Mouse (Mus musculus) adrenal gland, postnatal 10 days (tissue): ENCODE data around the gene Faap20. TPM values are rescaled to one million over a fixed set of nuclear protein-coding genes. Genes with fewer than 3 reads are reported as not detected.

Experiments
- DNase-seq: peaks from one replicate; pipeline ENCODE4 v3.0.0; 2021; ENCODE audit warnings: mixed read lengths
- total RNA-seq, 2 experiments: library from RNA; stranded (reverse); gene quantifications; 2 replicates each; pipeline ENCODE4 v1.2.3; 2021

The Faap20 gene
- total RNA-seq, 2 experiments from 2014 or later, result 41.1 to 47.3 TPM

DNA sequence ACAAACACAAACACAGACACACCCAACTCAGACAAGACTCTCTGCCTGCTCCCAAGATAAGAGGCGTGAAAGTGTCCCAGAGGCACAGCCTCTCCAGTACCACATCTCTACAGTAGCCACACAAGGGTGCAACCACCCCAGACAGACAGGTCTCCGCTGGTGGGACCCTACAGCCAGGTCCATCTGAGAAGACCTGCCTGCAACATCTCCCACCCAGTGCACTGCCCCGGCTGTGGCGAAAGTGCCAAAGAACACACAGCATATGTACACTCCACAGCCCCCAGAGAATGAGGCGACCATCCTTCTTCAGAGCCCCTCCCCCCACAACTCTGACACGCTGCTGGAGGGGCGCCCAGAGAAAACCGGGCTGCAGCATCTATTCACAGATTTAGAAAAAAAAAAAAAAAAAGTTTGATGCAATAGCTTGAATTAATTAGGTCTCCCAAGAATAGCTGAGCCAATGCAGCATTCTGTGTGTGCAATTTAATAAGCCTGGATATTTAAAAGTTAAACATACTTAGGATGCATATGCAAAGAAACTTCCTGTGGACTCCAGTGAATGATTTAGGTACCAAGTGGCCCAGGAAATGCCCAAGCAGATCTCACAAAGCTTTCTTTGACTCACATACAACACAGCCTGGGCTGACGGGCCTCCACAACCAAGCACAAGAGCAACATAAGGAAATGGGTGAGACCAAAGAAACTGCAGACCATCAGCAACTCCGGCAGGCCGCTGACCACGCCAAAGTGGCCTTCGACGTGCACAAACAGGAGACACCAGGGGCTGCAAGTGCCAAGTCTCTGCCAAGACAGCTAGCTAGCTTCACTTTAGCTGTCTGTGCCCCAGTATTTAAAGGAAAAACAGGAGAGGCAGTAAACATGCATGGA is 29.1 kb upstream of the Faap20 start:
- peak; percentile 55 for DNase-seq

DNA sequence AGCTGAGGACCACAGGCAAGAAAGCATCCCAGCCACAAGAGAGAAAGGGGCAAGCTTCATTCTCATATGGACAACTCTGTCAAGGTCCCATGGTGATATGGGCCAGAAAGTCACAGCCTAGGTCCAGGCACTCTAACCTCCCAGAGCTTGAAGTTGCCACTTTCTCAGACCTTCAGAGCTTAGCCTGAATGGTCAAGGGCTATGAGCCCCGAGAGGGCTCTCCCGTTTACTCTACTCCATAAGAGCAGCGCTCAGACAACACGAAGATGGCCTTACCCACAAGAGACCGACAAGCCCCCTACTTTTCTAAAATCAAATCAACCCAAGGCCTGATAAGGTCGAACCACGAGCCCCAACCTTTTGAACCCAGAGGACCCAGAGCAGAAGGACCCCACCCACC is 28.5 kb upstream of the Faap20 start:
- DNase-seq, result no peak

DNA sequence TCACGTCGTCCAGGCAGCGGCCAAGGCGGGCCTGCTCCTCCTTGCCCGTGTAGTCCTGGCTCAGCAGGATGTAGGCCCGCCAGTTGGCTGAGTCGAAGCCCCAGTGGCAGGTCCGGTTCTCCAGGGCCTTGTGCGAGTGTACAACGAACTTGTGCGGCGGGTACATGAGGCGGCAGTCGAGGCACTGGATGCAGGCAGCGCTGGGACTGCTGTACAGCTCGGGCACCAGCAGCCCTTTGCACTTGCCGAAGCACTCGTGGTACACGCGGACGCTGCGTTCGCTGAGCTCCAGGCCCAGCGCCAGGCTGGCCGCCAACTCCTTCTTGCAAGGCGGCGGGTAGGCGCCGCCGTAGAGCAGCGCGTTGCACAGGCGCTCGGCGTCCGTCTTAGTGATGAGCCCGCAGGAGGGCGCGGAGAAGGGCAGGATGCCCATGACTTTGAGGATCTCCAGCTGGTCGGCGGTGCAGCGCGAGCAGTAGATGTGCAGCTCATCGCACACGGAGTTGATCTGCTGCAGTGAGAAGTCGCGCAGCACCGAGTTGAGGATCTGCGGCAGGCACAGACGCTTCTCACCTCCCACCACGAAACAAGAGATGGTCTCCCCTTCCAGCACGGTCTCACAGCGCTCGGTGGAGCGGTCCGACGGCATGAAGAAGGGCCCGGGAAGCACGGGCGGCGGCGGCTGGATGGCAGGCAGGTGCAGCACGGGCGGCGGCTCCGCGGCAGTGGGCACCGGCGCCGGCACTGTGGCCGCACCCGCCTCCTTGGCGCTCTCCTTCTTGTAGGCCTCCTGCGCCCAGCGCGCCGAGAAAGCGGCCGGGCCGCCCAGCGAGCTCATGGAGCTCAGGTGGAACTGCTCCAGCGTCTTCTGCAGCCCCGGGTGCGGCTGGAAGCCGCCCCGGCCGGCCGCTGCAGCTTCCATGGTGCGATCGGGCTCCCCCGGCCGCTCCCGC is 27.7 kb upstream of the Faap20 start:
- DNase-seq, result peak; percentile 80

DNA sequence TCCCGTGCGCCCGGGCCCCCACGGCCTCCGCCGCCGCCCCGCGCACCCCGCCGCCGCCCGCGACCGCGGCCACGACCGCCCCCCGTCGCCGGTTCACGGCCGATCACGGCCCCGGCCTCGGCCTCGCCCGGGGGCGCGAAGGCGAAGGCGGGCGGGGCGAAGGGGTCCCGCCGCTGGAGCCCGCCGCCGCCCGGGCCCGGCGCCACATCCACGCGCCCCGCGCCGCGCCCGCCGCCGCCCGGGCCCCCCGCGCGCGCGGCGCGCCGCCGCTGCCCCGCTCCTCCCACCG is 27.1 kb upstream of the Faap20 start, which contains the start of gene Ski:
TSS of gene Ski (minus strand) at position 41 of the 289 bp plus-strand sequence.
- DNase-seq, result no peak

DNA sequence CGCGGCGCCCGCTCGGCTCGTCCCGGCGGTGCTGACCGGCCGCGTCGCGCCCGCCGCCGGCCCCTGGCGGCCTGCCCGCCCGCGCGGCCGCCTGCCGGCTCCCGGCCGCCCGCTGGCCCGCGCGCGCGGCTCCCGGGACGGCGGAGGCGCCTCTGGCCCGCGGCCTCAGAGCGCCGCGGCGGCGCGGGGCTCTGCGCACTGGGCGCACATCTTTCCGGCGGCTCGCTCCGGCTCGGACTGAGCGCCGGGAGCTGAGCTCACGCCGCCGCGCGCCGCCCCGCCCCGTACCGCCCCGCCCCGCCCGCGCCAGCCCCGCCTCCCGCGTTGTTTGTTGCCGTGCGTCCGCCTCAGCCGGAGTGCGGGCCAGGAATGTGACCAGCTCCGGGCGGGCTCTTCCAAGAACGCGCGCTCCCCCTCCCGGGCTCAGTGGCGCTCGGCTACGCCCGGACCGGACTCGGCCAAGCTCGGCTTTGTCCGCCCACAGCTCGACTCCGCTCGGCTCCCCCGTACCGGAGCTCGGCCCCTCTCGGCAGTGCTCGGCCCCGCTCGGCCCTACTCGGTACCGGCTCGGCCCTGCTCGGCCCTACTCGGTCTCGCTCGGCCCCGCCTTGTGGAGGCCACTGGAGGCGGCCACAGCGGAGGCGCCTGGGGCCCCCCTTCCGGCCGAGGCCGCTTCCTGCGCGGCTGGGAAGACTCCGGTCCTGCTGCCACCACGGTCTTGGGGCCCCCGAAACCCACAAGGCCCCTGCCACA is 26.6 kb upstream of the Faap20 start:
- peak; percentile 100 for DNase-seq

DNA sequence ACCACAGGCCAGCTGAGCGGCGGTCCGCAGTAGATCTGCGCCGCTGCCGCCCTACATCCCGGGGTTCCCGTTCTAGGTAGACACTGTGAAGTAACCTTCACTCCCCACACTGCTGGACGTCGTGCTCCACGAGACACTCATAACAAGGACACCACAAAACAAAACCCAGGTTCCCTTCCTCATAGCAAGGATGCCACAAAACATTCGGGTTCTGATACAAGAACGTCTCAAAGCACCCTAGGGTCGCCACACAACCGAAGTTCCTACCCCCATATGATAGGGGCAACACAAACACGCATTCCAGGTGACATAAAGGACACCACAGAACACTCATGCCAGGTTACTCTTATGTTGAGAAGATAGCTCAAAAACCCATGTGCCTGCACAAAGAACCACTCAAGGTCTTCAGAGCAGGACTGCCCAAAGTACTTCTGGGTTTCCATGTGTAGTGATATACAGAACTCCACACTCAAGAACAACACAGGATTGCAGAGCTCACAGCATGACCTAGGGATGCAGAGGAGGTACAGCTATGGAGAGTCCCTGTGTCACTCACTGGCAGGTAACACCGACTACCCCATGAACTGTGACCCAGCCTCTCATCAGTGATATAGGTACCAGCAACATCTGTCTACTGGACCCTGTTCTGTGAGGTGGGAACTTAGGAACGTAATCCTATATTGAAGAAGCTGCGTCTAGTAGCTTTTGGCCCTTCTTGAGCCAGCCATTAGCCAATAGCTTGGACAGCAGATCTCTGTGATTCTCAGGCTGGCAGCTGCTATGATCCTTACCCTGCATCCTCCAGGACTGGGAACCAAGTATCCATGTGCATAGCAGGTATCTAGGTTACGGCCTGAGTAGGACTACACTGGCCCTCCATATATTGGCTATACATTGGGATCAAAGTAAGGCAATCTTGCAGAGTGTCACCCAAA is 25.7 kb upstream of the Faap20 start:
- DNase-seq, result no peak

DNA sequence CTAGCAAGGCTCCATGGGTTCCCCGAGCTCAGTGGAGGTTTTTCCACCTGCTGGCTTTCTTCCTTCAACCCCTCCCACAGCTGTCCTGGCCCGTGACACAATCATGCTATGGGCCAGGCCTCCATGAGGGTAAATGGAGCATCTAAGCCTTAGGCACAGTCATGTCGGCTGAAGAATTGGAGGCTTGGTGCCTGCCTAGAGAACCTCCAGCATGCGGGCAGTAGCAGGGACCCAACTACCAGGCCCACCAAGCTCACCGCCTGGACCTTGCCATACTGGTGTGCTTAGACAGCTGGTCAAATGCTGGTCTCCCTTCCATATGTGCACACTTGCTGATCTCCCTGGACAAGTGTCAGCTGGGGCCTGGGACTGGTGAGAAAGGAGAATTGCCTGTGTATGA is 23.7 kb upstream of the Faap20 start:
- DNase-seq, result no peak

DNA sequence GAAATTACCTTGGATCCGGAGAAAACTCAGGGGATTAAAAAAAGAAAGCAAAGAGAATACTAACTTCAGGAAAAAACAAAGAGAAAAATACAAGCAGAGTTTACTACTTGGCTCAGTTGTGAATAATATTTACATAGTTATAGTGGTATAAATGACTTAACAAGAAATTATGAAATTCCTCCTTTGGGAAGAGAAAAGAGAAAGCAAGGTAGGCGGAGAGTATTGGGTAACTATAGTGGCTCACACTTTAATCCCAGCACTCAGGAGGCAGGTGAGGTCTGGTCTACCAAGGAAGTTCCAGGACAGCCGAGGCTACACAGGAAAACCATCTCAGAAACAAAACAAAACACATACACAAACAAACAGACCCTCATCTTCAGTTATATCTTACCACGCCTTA is 21.6 kb upstream of the Faap20 start:
- no peak for DNase-seq

DNA sequence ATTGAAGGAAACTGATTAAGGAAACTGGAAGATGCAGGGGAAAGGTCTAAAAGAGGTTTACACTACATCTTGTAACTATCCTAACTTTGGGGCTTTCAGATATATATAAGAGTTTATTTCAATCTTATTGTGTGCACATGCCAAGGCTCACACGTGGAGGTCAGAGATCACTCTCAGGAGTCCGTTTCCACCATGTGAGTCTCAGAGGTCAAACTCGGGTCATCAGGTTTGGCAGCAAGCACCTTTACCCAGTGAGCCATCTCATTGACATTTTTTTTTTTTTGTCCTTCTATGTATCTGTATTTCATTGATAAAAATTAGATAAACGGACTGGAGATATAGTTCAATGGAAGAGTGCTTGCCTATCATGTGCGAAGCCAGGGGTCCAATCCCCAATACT is 21.1 kb upstream of the Faap20 start:
- no peak for DNase-seq

DNA sequence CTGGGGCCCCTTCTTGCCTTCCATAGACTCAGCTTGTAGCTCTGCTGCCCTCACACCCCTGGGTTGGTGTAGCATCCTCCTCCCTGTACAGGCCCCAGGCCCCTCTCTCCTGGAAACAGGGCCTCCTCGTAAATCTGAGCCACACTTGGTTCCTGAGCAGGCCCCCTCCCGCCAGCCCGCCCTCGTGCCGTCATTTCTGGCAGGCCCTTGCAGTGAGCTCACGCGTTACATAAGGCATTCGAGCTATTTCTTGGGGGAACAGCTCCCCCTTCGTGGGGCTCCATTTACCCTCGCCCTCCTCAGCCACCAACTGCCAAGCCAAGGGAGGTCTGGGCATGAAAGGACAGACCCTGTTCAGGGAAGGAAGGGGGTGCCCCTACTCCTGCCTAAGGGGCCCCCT is 15.7 kb upstream of the Faap20 start:
- DNase-seq, result peak; percentile 80

DNA sequence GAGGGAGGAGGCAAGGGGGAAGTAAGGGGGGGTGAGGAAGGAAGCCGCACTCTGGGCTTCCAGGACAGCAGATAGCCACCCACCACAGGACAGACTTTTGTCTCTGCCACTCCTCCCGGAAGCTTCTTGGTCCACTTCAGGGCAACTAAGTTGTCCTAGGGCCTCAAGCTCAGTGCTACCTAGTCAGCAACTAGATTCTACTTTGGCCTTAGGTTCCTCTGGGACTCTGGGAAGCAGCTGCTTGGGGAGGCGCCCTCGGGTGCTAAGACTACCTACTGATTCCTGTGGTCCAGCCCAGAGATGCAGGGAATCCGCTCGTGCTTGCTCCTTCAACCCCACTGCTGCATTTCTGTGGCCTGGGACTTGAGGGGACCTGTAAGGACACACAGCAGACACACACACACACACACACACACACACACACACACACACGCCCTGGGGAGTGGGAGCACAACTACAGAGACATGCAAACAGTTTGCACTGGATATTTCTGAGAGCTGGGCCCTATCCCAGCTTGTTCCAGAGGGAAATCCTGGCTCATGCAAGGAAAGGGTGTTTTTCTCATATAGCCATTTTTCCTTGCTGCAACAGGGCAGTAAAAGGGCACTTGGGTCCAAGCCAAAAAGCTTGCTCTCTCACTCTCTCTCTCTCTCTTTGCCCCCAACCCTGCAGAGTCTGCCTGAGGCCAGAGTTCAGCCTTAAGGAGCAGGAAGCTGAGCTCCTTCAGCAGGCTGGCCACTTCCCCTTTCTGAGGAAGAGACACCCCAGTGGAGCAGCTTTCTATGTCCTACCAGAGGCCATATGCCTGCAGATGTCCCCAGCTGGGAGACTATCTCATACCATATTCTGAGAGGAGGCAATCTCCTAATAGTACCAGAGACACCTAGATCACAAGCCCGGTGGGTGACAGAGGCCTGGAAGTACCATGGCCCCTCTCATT is 15.0 kb upstream of the Faap20 start:
- peak; percentile 55 for DNase-seq

DNA sequence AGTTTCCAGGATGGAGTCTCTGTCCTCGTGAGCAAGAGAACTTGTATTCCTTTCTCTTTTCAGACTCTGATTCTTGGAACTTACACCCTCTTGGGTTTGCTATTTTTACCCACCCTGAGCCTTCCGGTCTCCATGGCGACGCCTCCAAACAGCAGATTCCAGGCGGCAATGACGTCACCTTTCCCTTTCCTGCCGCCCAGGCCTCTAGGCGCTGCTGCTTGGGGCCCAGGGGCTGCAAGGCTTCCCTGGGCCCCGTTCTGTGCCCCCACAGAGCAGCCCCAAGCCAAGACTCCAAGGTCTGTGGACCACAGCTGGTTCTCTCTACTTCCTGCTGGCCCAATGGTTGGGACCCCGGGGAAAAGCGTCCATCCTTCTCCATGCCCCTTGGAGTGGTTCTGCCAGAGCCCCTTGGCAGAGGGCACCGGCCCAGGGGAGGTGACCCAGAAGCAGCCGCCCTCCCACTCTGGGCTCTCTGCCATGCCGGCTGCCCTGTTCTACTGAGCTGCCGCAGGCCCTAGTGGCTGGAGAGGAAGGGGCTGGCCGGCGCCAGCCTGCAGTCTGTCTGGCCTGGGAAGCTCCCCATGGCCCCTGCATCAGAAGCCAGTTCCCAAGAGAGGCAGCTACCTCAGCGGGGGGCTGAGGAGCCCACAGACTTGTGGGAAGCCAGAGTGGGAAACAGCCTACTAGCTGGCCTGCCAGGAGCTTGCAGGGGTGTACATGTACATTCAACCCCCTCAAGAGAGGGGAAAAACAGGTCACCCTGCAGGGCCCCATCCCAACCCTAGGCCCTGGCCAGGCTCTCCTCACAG is 14.1 kb upstream of the Faap20 start:
- DNase-seq, result peak; percentile 89

DNA sequence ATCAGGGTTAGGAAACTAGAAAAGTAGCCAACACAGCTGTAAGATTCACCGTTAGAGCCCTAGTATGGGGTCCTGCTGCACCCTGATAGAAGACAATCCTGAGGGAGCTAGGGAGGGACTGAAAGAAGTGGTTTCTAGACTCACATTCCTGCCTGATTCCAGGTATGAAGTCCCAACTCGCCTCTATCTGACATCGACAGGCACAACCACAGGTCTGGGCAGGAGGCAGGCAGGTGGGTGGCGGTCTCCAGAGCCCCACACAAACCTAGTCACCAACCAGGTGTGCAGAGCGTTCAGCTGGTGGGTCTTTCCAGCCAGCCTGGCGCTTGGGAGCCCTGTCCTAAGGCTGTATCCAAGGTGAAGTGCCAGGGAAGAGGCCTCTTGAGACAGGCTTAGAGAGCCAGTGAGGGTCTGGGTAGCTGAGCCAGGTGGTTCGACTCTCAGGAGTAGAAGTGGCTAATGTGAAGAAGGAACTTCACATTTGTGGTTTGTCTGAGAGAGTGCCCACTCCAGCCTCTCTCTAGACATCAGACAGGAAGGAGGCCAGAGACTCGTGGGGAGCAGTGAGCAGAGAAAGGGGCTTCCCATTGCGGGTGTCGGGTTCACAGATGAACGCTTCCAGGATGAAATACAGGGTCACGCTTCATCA is 12.7 kb upstream of the Faap20 start:
- no peak for DNase-seq

DNA sequence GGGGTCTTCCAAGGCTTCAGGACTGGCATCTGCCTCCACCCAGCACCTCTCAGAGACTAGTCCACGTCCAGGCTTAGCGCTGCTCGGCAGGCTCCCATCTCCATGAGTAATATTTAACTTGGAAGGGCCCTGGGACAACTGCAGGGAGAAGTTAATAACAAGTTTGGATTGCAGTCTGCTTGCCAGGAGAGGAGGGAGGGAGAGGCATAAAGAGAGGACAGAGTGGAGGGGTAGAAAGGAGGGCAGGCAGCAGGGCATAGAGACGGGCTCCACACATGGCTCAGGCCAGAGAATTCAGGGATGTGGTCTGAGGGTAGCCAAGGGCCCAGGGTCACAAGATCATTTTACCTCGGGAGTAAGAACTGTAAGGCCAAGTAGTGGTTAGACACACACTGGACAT is 11.3 kb upstream of the Faap20 start:
- DNase-seq, result peak; percentile 40

DNA sequence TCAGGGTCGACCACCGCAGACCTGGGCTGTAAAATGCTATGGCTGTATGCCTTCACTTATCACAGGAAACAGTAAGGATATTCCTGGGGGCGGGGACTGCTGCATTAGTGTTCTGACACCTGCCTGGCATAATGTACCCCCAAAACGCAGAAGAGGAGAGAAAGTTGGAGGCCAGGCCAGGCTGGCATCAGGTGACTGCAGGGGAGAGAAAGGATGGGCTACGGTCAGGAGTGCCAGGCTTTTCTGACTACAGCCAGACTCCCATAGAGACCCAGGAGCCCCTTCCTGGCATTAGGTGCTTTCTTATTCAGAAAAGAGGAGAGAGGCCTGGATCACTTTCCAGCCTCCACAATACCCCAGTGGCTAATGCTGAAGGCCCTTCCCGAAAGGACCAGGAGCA is 10.1 kb upstream of the Faap20 start:
- DNase-seq, result no peak

DNA sequence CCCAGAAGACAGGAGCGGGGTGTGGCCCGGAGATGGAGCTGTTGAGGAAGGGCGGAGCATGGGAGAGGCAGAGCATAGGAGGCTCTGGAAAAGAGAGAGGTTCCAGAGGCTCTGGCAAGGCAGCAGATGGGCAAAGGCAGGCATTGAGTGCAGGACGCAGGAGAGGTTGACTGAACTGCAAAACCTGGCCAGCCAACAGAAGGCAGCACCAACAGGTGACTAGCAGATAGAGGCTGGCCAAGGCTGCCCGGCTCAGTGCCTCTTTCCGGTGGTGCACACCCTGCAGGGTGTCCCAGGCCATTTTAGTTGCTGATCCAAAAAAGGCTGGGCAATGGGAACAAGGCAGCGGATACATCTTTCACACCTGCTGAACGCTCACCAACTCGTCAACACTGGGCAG is 7.8 kb upstream of the Faap20 start:
- no peak for DNase-seq

DNA sequence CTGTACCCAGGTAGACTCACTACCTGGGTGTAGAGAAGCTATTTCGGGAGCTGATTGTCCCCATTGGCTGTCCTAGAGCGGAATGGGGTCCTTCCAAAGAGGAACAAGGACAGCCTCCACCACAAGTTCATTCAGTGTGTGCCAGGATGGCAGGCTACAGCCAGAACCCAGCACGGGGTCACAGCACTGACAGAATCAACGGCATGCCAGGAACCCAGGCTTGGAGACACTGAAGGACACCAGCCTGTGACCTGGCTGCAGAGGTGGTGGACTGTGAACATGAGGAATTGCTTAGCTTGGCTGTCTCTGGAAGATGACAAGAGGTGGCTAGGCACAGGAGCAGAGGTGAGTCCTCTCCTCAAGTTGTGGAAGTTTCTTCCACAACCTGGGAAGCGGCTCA is 7.3 kb upstream of the Faap20 start:
- DNase-seq, result no peak

DNA sequence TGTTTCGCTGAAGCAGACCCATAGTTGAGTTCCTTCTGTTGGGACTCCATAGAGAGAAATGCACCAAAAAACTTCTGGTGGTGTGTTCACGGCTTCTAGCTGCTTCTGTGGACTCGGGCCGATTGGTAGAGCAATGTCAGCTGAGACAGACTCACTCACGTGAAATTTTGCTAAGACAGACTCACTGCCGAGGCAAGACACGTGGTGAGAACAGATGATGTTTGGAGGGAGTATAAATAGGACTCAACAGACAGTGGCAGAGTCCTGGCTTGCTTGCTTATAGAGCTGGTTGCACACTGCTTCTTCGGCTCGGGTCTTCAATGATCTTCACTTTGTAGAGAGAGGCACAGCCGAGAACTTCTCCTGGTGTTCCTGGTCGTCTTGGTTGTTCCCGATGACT is 6.4 kb upstream of the Faap20 start:
- no peak for DNase-seq
